11 mouse cellular contexts compared by ENCODE assay signal in genomic region chr12:118661214-118661486, GRCm38 (mm10).
DNase-seq lines count a peak whose midpoint lies in the region; ATAC-seq and TF ChIP-seq lines count a peak whose summit lies in the region.
"Had no signal": no experiment of that assay in that cellular context is flagged by ENCODE, and none has a peak within 500 bp of the region (broad histone marks: within the 10 kb centered on the region; RNA-seq: fewer than 3 reads in every experiment).

No protein-coding gene starts in this region.

- H3K27ac ChIP-seq in heart, embryonic 14.5 days (replicated peaks in 1 of 2; ENCODE audit: control insufficient read depth in 1 of 2, insufficient read depth in 1 of 2, low read depth in 2 of 2, low read length in 2 of 2): no peak overlapping the region
- H3K27ac ChIP-seq in embryonic facial prominence, embryonic 13.5 days: no peak overlapping the region
- no peak overlapping the region for H3K27ac ChIP-seq in hindbrain, embryonic 15.5 days (replicated peaks)
- H3K27ac ChIP-seq in neural tube, embryonic 11.5 days (ENCODE audit: low read depth, low read length): no peak overlapping the region
- no peak overlapping the region for H3K27ac ChIP-seq in kidney, adult 2 months (ENCODE audit: insufficient read depth, low read depth, low read length)
- H3K27ac ChIP-seq: gastrocnemius, adult 2 months; lung, embryonic 15.5 days had no signal

- H3K4me2 ChIP-seq in heart, embryonic 14.5 days (ENCODE audit: low read length): peak overlapping the region; percentile 45
- H3K4me2 ChIP-seq in embryonic facial prominence, embryonic 13.5 days: peak overlapping the region; percentile 40
- peak overlapping the region; percentile 9; the same call in 1 of the 2 replicates for H3K4me2 ChIP-seq in hindbrain, embryonic 15.5 days
- H3K4me2 ChIP-seq in neural tube, embryonic 11.5 days (ENCODE audit: low read depth): no peak overlapping the region
- H3K4me2 ChIP-seq: lung, embryonic 15.5 days had no signal

- no peak for TF ChIP-seq CTCF in kidney, adult 2 months (conservative IDR thresholded peaks at IDR 0.05; ENCODE audit: insufficient read depth, insufficient read length, low read depth, low read length)

- H3K36me3 ChIP-seq in heart, embryonic 14.5 days (ENCODE audit: control insufficient read depth, insufficient read depth, low read length): no peaks in the 10 kb centered on the region
- no peaks in the 10 kb centered on the region for H3K36me3 ChIP-seq in embryonic facial prominence, embryonic 13.5 days
- no peaks in the 10 kb centered on the region for H3K36me3 ChIP-seq in hindbrain, embryonic 15.5 days
- no peaks in the 10 kb centered on the region for H3K36me3 ChIP-seq in neural tube, embryonic 11.5 days (ENCODE audit: control insufficient read depth, insufficient read depth, low read length)
- H3K36me3 ChIP-seq in kidney, adult 2 months (ENCODE audit: control insufficient read depth, insufficient read depth, low read length): no peaks in the 10 kb centered on the region
- H3K36me3 ChIP-seq: lung, embryonic 15.5 days had no signal

- H3K4me3 ChIP-seq in heart, embryonic 14.5 days (ENCODE audit: control insufficient read depth in 1 of 2, insufficient read depth in 1 of 2, low read depth in 1 of 2, low read length in 2 of 2): 0 out of 4 replicates have a peak overlapping the region, but pooled peaks of 1 of the 2 experiments have one; percentile 1
- H3K4me3 ChIP-seq in embryonic facial prominence, embryonic 13.5 days: no peak overlapping the region
- no peak overlapping the region for H3K4me3 ChIP-seq in hindbrain, embryonic 15.5 days
- H3K4me3 ChIP-seq in neural tube, embryonic 11.5 days (ENCODE audit: low read depth, low read length): no peak overlapping the region
- no peak overlapping the region for H3K4me3 ChIP-seq in kidney, adult 2 months (ENCODE audit: insufficient read depth, low read depth, low read length)
- H3K4me3 ChIP-seq: gastrocnemius, adult 2 months; lung, embryonic 15.5 days had no signal

- WGBS in heart, embryonic 14.5 days: 14% methylated on average over 5 of the region's 5 CpGs
- 5% methylated on average over 5 of the region's 5 CpGs for WGBS in embryonic facial prominence, embryonic 13.5 days
- 2% methylated on average over 5 of the region's 5 CpGs for WGBS in hindbrain, embryonic 15.5 days
- WGBS in neural tube, embryonic 11.5 days: 0% methylated on average over 5 of the region's 5 CpGs
- 9% methylated on average over 5 of the region's 5 CpGs for WGBS in kidney, adult 2 months

- no peak overlapping the region for H3K9ac ChIP-seq in heart, embryonic 14.5 days (ENCODE audit: low read length)
- no peak overlapping the region for H3K9ac ChIP-seq in embryonic facial prominence, embryonic 13.5 days
- no peak overlapping the region for H3K9ac ChIP-seq in hindbrain, embryonic 15.5 days
- H3K9ac ChIP-seq in neural tube, embryonic 11.5 days (ENCODE audit: low read length): no peak overlapping the region
- H3K9ac ChIP-seq: lung, embryonic 15.5 days had no signal

- TF ChIP-seq POLR2A in kidney, adult 2 months (IDR thresholded peaks at IDR 0.05; ENCODE audit: low read depth, low read length): no peak

- DNase-seq in heart, adult 9 months (ENCODE audit: low spot score in 2 of 2): no peak
- DNase-seq in neural tube, embryonic 11.5 days (ENCODE audit: low spot score): peak; percentile 49
- no peak for DNase-seq in ovary, postnatal 10 days (ENCODE audit: low spot score)
- DNase-seq in spleen, adult 12 weeks (ENCODE audit: low spot score): no peak
- no peak for DNase-seq in kidney, adult 2 months
- DNase-seq: gastrocnemius, adult 2 months; kidney, adult 9 months had no signal

- H3K9me3 ChIP-seq in heart, embryonic 14.5 days (ENCODE audit: control insufficient read depth, low read length): no peaks in the 10 kb centered on the region
- no peaks in the 10 kb centered on the region for H3K9me3 ChIP-seq in embryonic facial prominence, embryonic 13.5 days
- H3K9me3 ChIP-seq in hindbrain, embryonic 15.5 days: no peaks in the 10 kb centered on the region
- H3K9me3 ChIP-seq in neural tube, embryonic 11.5 days (ENCODE audit: control insufficient read depth, low read length): no peaks in the 10 kb centered on the region
- H3K9me3 ChIP-seq: lung, embryonic 15.5 days had no signal

- ATAC-seq in heart, embryonic 14.5 days (ENCODE audit: insufficient number of reproducible peaks, insufficient read depth, low FRiP score, low read depth): no peak
- no peak for ATAC-seq in embryonic facial prominence, embryonic 13.5 days (ENCODE audit: insufficient number of reproducible peaks, insufficient read depth, low FRiP score, low TSS enrichment, low read depth)
- ATAC-seq in hindbrain, embryonic 15.5 days (ENCODE audit: low FRiP score, low read depth): 0 out of 2 replicates have a peak, but pooled peaks have one; percentile 65
- peak; percentile 63 for ATAC-seq in neural tube, embryonic 11.5 days (ENCODE audit: insufficient read depth, low FRiP score, low TSS enrichment)

- H3K27me3 ChIP-seq in heart, embryonic 14.5 days (ENCODE audit: control insufficient read depth, insufficient read depth, low read length): no peaks in the 10 kb centered on the region
- peaks cover 20% of the 10 kb centered on the region for H3K27me3 ChIP-seq in embryonic facial prominence, embryonic 13.5 days
- H3K27me3 ChIP-seq in hindbrain, embryonic 15.5 days: peaks cover 82% of the 10 kb centered on the region
- peaks cover 37% of the 10 kb centered on the region for H3K27me3 ChIP-seq in neural tube, embryonic 11.5 days (ENCODE audit: control insufficient read depth, insufficient read depth, low read length)
- peaks cover 2% of the 10 kb centered on the region; the same call in 1 of the 2 replicates for H3K27me3 ChIP-seq in kidney, adult 2 months (replicated peaks; ENCODE audit: control insufficient read depth, insufficient read depth, low read length)

- H3K4me1 ChIP-seq in heart, embryonic 14.5 days (ENCODE audit: control insufficient read depth in 2 of 2, insufficient read depth in 2 of 2, low read length in 2 of 2): peaks cover 0 to 4% of the 10 kb centered on the region in 2 experiments; a peak in 2 of 4 replicates
- H3K4me1 ChIP-seq in embryonic facial prominence, embryonic 13.5 days: peaks cover 3% of the 10 kb centered on the region; the same call in 1 of the 2 replicates
- peaks cover 9% of the 10 kb centered on the region; the same call in 1 of the 2 replicates for H3K4me1 ChIP-seq in hindbrain, embryonic 15.5 days (replicated peaks)
- peaks cover 12% of the 10 kb centered on the region for H3K4me1 ChIP-seq in neural tube, embryonic 11.5 days (ENCODE audit: control insufficient read depth, insufficient read depth, low read length)
- no peaks in the 10 kb centered on the region for H3K4me1 ChIP-seq in kidney, adult 2 months (ENCODE audit: control insufficient read depth, insufficient read depth, low read length)
- H3K4me1 ChIP-seq: lung, embryonic 15.5 days had no signal

Comparison
In these comparisons a context has a peak if more than half of its experiments do, and no peak if none do; other contexts are left out.
1. ATAC-seq: peak in hindbrain, embryonic 15.5 days (single experiment) and neural tube, embryonic 11.5 days (single experiment); none in heart, embryonic 14.5 days (single experiment) and embryonic facial prominence, embryonic 13.5 days (single experiment).